Mouse (Mus musculus) neural tube, embryonic 11.5 days (tissue): ENCODE data around the gene Tshb. TPM values are rescaled to one million over a fixed set of nuclear protein-coding genes. Genes with fewer than 3 reads are reported as not detected.

ENCODE experiments used
- ATAC-seq: fragments of 200-750 bp; cut with Nextera tagmentation; 2 replicates; pipeline ENCODE4 v1.8.0; 2017; ENCODE audit warnings: moderate number of reproducible peaks, mild to moderate bottlenecking, moderate TSS enrichment, moderate library complexity; ENCODE audit not compliant: insufficient read depth, low FRiP score, low TSS enrichment
- DNase-seq: peaks from one replicate; pipeline ENCODE4 v3.0.0-alpha.2; 2015; ENCODE audit warnings: low spot score
- H3K27ac ChIP-seq: fragments of 300-500 bp; sonication (generic); 2 replicates; pipeline ENCODE4 v1.5.1; 2014; ENCODE audit warnings: low read depth, mild to moderate bottlenecking, low read length
- H3K27me3 ChIP-seq: fragments of 300-500 bp; sonication (generic); 2 replicates; pipeline ENCODE4 v1.6.1; 2014; ENCODE audit warnings: mild to moderate bottlenecking, low read length, mixed read lengths; ENCODE audit not compliant: control insufficient read depth, insufficient read depth
- H3K36me3 ChIP-seq: fragments of 300-500 bp; sonication (generic); 2 replicates; pipeline ENCODE4 v1.6.1; 2014; ENCODE audit warnings: mild to moderate bottlenecking, low read length, moderate library complexity, mixed read lengths; ENCODE audit not compliant: control insufficient read depth, insufficient read depth
- H3K4me1 ChIP-seq: fragments of 300-500 bp; sonication (generic); 2 replicates; pipeline ENCODE4 v1.6.1; 2014; ENCODE audit warnings: low read length, mixed read lengths; ENCODE audit not compliant: control insufficient read depth, insufficient read depth
- H3K4me2 ChIP-seq: fragments of 300-500 bp; sonication (generic); 2 replicates; pipeline ENCODE4 v1.6.1; 2014; ENCODE audit warnings: low read depth, mild to moderate bottlenecking, moderate library complexity
- H3K4me3 ChIP-seq: fragments of 300-500 bp; sonication (generic); 2 replicates; pipeline ENCODE4 v1.5.1; 2014; ENCODE audit warnings: low read depth, low read length
- H3K9ac ChIP-seq: fragments of 300-500 bp; sonication (generic); 2 replicates; pipeline ENCODE4 v1.6.1; 2014; ENCODE audit warnings: mild to moderate bottlenecking, low read length
- H3K9me3 ChIP-seq: fragments of 300-500 bp; sonication (generic); 2 replicates; pipeline ENCODE4 v1.6.1; 2016; ENCODE audit warnings: low read length; ENCODE audit not compliant: control insufficient read depth
- WGBS: fragments of 180-500 bp; shearing (Covaris S2); extraction: QIAGEN DNeasy Blood & Tissue Kit; methylation state at CpG from one replicate; pipeline ENCODE4 v1.1.7; 2014; 5-methylcytosine and 5-hydroxymethylcytosine counted together
- polyA plus RNA-seq: library from polyadenylated mRNA; unstranded; fragments of >200 nt; fragmentation: Nextera tagmentation; extraction: Ambion mirVana; gene quantifications from 2 replicates; pipeline ENCODE4 v1.2.1, GENCODE M21; 2014

Tshb gene
- 0.05 and 0.07 TPM in 2 replicates for polyA plus RNA-seq

GRCm38 (mm10) chr3:102782618-102783017, at the start of gene Tshb:
Tshb (minus strand) TSS chr3:102782718.
- no peak within 1 kb of the TSS for H3K4me2 ChIP-seq
- no peaks in the 10 kb centered on the region for H3K9me3 ChIP-seq
- H3K27me3 ChIP-seq: no peaks in the 10 kb centered on the region
- no peak within 1 kb of the TSS for H3K9ac ChIP-seq
- H3K27ac ChIP-seq: no peak within 1 kb of the TSS
- WGBS: 83% methylated on average over 2 of the region's 2 CpGs
- no peak within 1 kb of the TSS for H3K4me3 ChIP-seq
- no peak for DNase-seq
- H3K36me3 ChIP-seq: no peaks in the 10 kb centered on the region
- ATAC-seq: no peak
- H3K4me1 ChIP-seq: no peaks in the 10 kb centered on the region

GRCm38 (mm10) chr3:102803937-102804336, 21.4 kb upstream of the Tshb start:
- H3K4me2 ChIP-seq: no peak overlapping the region
- H3K27me3 ChIP-seq: no peaks in the 10 kb centered on the region
- no peaks in the 10 kb centered on the region for H3K9me3 ChIP-seq
- 5% methylated on average over 3 of the region's 3 CpGs for WGBS
- no peak overlapping the region for H3K9ac ChIP-seq
- H3K4me1 ChIP-seq: no peaks in the 10 kb centered on the region
- no peaks in the 10 kb centered on the region for H3K36me3 ChIP-seq
- peak; percentile 73 for DNase-seq
- H3K4me3 ChIP-seq: no peak overlapping the region
- no peak overlapping the region for H3K27ac ChIP-seq
- no peak for ATAC-seq

DNA sequence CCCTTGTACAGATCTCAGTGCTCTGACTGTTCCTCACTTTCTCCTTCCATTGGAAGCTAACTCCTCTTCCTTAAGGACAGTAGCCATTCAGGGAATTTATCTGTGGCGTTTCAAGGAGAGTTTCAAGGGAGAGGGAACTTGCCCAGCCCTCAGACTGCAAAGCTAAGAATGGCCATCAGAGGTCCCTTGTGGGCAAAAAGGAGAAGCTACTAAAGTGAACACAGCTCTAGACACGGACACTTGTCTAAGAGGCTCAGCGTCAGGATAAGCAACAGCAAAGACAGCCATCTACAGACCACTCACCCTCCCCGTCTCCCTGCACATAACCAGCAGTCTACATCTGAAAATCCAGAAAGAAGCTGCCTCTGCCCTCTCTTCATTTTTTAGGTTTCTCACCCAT, 4.9 kb upstream of the Tshb start:
- Histone ChIP-seq H3K4me3 (no peak overlapping the region), H3K27ac (no peak overlapping the region), H3K9ac (no peak overlapping the region), H3K27me3 (no peaks in the 10 kb centered on the region), H3K4me1 (no peaks in the 10 kb centered on the region), H3K36me3 (no peaks in the 10 kb centered on the region), H3K9me3 (no peaks in the 10 kb centered on the region), H3K4me2 (no peak overlapping the region)
- WGBS: 47% methylated on average over 4 of the region's 4 CpGs
- ATAC-seq: no peak
- no peak for DNase-seq

DNA sequence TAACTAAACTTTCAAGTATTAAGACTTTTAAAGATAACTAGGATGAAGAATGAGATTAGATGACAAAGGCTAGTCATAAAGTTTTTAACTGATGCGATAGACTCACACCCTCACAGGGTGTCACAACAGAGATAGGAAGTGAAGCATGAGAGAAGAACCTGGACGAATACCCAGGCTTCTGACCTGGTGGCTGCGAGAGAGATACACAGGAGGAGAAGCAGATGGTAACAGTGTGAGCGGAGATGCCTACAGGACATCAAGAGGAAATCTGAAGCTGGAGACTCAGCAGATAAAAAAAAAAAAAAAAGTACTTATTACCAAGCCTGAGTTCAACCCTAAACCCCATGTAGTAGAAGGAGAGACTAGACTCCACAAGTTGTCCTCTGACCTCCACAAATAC, 9.5 kb downstream of the Tshb start:
- no peaks in the 10 kb centered on the region for H3K27me3 ChIP-seq
- ATAC-seq (no peak), DNase-seq (no peak)
- no peak overlapping the region for H3K4me2 ChIP-seq
- no peaks in the 10 kb centered on the region for H3K9me3 ChIP-seq
- H3K27ac ChIP-seq: no peak overlapping the region
- no peak overlapping the region for H3K9ac ChIP-seq
- H3K4me1 ChIP-seq: no peaks in the 10 kb centered on the region
- H3K4me3 ChIP-seq: no peak overlapping the region
- 92% methylated on average over 4 of the region's 4 CpGs for WGBS
- H3K36me3 ChIP-seq: no peaks in the 10 kb centered on the region

DNA sequence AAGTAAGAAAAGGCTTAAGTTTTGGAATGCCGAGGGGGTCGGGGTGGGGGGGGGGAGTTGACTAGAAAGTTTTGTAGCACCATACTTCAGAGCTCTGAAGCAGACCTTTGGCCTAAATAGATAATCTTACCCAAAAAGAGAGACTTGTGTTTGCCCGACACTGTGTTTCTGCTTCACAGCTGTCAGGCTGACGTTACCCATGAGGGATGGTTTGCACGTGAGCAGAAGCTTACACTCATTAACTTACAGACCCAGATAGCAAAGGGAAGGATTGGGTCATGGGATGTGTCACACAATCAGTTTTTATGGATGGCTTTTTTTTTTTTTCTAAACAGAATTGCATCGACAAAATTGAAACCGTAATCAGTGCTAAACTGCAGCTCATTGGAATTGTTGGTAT, 17.7 kb downstream of the Tshb start:
- Histone ChIP-seq H3K4me3 (no peak overlapping the region), H3K4me2 (no peak overlapping the region), H3K4me1 (peaks cover 7% of the 10 kb centered on the region; the same call in 1 of the 2 replicates), H3K9me3 (no peaks in the 10 kb centered on the region), H3K36me3 (no peaks in the 10 kb centered on the region), H3K9ac (no peak overlapping the region), H3K27me3 (no peaks in the 10 kb centered on the region), H3K27ac (no peak overlapping the region)
- ATAC-seq (no peak), DNase-seq (no peak)
- WGBS: 84% methylated on average over 7 of the region's 7 CpGs

DNA sequence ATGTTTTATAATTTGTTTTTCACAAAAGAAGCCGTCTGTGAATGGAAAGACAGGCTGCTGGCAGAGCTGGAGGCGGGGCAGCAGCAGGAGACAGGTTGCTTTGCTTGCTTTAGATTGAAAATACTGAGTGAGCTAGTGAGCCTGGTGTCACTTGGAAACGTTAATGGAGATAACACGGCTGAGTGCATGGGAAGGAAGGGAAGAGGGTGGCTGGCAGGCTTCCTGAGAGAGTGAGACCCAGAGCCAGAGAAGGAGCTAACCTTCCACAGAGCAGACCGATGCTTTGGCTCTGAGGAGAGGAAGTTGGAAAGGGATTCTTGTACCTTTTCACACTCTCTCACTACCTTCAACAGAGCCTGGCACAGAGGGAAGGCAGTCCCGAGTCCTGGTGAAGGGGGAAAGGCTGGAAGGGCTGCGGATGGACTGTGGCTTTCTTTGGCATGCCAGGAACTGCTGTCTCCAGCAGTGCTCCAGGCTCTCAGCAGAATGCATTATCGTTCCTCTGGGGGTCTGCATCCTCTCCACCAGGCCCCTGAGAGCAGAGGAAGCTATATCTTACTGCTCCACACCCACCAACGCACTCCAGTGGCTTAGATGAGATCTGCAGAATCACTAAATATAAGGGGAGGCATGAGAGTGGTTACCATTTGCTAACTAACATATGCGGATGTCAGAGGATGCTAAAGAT, 18.7 kb downstream of the Tshb start:
- Histone ChIP-seq H3K4me1 (peaks cover 7% of the 10 kb centered on the region; the same call in 1 of the 2 replicates), H3K36me3 (no peaks in the 10 kb centered on the region), H3K4me3 (no peak overlapping the region), H3K27ac (no peak overlapping the region), H3K27me3 (no peaks in the 10 kb centered on the region), H3K4me2 (no peak overlapping the region), H3K9ac (0 out of 2 replicates have a peak overlapping the region, but pooled peaks have one; percentile 14), H3K9me3 (no peaks in the 10 kb centered on the region)
- 55% methylated on average over 10 of the region's 10 CpGs for WGBS
- no peak for ATAC-seq
- DNase-seq: no peak

- DNase-seq (no peak), ATAC-seq (no peak)
- no peaks in the 10 kb centered on the region for H3K36me3 ChIP-seq
- no peak overlapping the region for H3K27ac ChIP-seq
- no peaks in the 10 kb centered on the region for H3K27me3 ChIP-seq
- no peaks in the 10 kb centered on the region for H3K9me3 ChIP-seq
- no peak overlapping the region for H3K4me3 ChIP-seq
- 38% methylated on average over 3 of the region's 3 CpGs for WGBS
- H3K4me2 ChIP-seq: no peak overlapping the region
- H3K9ac ChIP-seq: no peak overlapping the region
- peaks cover 7% of the 10 kb centered on the region; the same call in 1 of the 2 replicates for H3K4me1 ChIP-seq
These were observed 20.1 kb downstream of the Tshb start for GRCm38 (mm10) chr3:102762388-102762787.

DNA sequence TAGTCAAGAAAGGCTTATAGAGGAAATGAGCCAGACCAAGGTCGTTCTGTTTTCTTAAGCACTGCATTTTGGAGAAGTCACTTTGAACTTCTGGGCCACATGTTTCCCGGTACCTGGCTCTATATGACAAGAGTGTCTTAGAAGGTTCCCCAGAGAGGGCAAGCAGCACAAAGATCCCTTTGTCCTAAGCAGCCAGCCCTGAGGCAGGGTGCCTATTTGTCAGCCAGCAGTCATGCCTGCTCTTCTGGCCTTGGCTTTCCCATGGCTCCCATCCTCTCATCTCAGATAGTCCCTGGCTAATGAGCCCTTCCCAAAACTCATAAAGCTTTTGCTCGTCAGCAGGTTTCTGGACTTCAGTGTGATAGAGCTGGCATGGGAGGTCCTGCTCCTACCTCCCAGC, 22.3 kb downstream of the Tshb start:
- H3K4me1 ChIP-seq: peaks cover 7% of the 10 kb centered on the region; the same call in 1 of the 2 replicates
- H3K36me3 ChIP-seq: no peaks in the 10 kb centered on the region
- no peak overlapping the region for H3K9ac ChIP-seq
- no peak overlapping the region for H3K4me2 ChIP-seq
- H3K27ac ChIP-seq: no peak overlapping the region
- H3K27me3 ChIP-seq: no peaks in the 10 kb centered on the region
- H3K9me3 ChIP-seq: no peaks in the 10 kb centered on the region
- ATAC-seq (no peak), DNase-seq (no peak)
- H3K4me3 ChIP-seq: no peak overlapping the region
- 63% methylated on average over 3 of the region's 3 CpGs for WGBS

DNA sequence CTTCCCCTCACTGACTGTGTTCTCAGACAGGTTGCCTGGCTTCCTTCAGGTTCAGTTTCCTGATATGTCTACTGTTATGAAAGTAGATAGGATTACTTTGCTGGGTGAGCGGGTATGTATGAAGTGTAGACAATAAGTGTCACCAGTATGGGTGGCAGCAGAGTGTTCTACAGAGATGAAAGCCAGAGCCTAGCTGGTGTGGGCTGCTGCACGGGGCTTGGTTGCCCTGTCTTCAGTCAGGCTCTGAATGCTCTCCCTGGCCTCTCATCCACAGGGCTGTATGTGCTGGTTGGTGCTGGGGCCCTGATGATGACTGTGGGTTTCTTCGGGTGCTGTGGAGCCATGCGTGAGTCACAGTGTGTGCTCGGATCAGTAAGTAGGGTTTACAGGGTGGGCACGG, 25.5 kb downstream of the Tshb start:
- no peak for DNase-seq
- ATAC-seq: no peak
- Histone ChIP-seq H3K9me3 (no peaks in the 10 kb centered on the region), H3K9ac (no peak overlapping the region), H3K4me3 (no peak overlapping the region), H3K27ac (no peak overlapping the region), H3K4me1 (no peaks in the 10 kb centered on the region), H3K4me2 (no peak overlapping the region), H3K27me3 (no peaks in the 10 kb centered on the region), H3K36me3 (no peaks in the 10 kb centered on the region)
- WGBS: 85% methylated on average over 6 of the region's 6 CpGs
